Mouse (Mus musculus): ENCODE data around the gene Pdzrn3. TPM values are rescaled to one million over a fixed set of nuclear protein-coding genes. Genes with fewer than 3 reads are reported as not detected.

The Pdzrn3 gene
- polyA plus RNA-seq, 2 experiments = 16.5 to 37.9 TPM

GRCm38 (mm10) chr6:101296997-101297396 lies 80.7 kb downstream of the Pdzrn3 start:
- Histone ChIP-seq H3K27me3 (ENCODE audit: control insufficient read depth, insufficient read depth, low read length) (no peaks in the 10 kb centered on the region), H3K9ac (ENCODE audit: low read depth, low read length, severe bottlenecking) (no peak overlapping the region), H3K9me3 (ENCODE audit: control insufficient read depth, low read length) (no peaks in the 10 kb centered on the region), H3K27ac (replicated peaks; ENCODE audit: low read depth, low read length) (peak overlapping the region; percentile 21; the same call in 1 of the 2 replicates), H3K4me3 (replicated peaks; ENCODE audit: low read length) (no peak overlapping the region), H3K4me1 (ENCODE audit: control insufficient read depth, insufficient read depth, low read length) (peaks cover 48% of the 10 kb centered on the region), H3K4me2 (replicated peaks; ENCODE audit: low read depth, low read length, severe bottlenecking) (no peak overlapping the region), H3K36me3 (ENCODE audit: control insufficient read depth, insufficient read depth, low read length) (no peaks in the 10 kb centered on the region)
- WGBS = 48% methylated on average over 8 of the region's 8 CpGs
- DNase-seq (ENCODE audit: low spot score) = no peak
- ATAC-seq (ENCODE audit: low FRiP score, low read depth) = no peak
- TF ChIP-seq POLR2A (IDR thresholded peaks at IDR 0.05; ENCODE audit: borderline replicate concordance, extremely low read depth, insufficient read depth, insufficient read length) = no peak

GRCm38 (mm10) chr6:101296280-101296679 lies 81.4 kb downstream of the Pdzrn3 start:
- H3K4me1 ChIP-seq (ENCODE audit: control insufficient read depth, insufficient read depth, low read length) = peaks cover 56% of the 10 kb centered on the region
- no peak overlapping the region for H3K4me2 ChIP-seq (replicated peaks; ENCODE audit: low read depth, low read length, severe bottlenecking)
- WGBS = 16% methylated on average over 8 of the region's 8 CpGs

GRCm38 (mm10) chr6:101293036-101293572 lies 84.6 kb downstream of the Pdzrn3 start:
- peaks cover 79% of the 10 kb centered on the region for H3K4me1 ChIP-seq (ENCODE audit: control insufficient read depth, insufficient read depth, low read length)
- peak; percentile 39; the same call in 1 of the 2 replicates for ATAC-seq (ENCODE audit: low FRiP score, low read depth)
- no peak overlapping the region for H3K4me3 ChIP-seq (replicated peaks; ENCODE audit: low read length)
- WGBS = 46% methylated on average over 12 of the region's 12 CpGs
- H3K4me2 ChIP-seq (replicated peaks; ENCODE audit: low read depth, low read length, severe bottlenecking) = no peak overlapping the region
- H3K36me3 ChIP-seq (ENCODE audit: control insufficient read depth, insufficient read depth, low read length) = no peaks in the 10 kb centered on the region
- H3K27ac ChIP-seq (replicated peaks; ENCODE audit: low read depth, low read length) = peak overlapping the region; percentile 43; the same call in 1 of the 2 replicates
- no peak for TF ChIP-seq POLR2A (IDR thresholded peaks at IDR 0.05; ENCODE audit: borderline replicate concordance, extremely low read depth, insufficient read depth, insufficient read length)
- H3K9me3 ChIP-seq (ENCODE audit: control insufficient read depth, low read length) = no peaks in the 10 kb centered on the region
- no peak overlapping the region for H3K9ac ChIP-seq (ENCODE audit: low read depth, low read length, severe bottlenecking)
- no peaks in the 10 kb centered on the region for H3K27me3 ChIP-seq (ENCODE audit: control insufficient read depth, insufficient read depth, low read length)
- DNase-seq (ENCODE audit: low spot score) = peak; percentile 56

More at GRCm38 (mm10) chr6:101296280-101296679, 81.4 kb downstream of the Pdzrn3 start:
- Histone ChIP-seq H3K27me3 (ENCODE audit: control insufficient read depth, insufficient read depth, low read length) (no peaks in the 10 kb centered on the region), H3K36me3 (ENCODE audit: control insufficient read depth, insufficient read depth, low read length) (no peaks in the 10 kb centered on the region), H3K9ac (ENCODE audit: low read depth, low read length, severe bottlenecking) (no peak overlapping the region), H3K27ac (replicated peaks; ENCODE audit: low read depth, low read length) (peak overlapping the region; percentile 21), H3K9me3 (ENCODE audit: control insufficient read depth, low read length) (no peaks in the 10 kb centered on the region), H3K4me3 (replicated peaks; ENCODE audit: low read length) (no peak overlapping the region)
- TF ChIP-seq POLR2A (IDR thresholded peaks at IDR 0.05; ENCODE audit: borderline replicate concordance, extremely low read depth, insufficient read depth, insufficient read length) = no peak
- DNase-seq (ENCODE audit: low spot score) (peak; percentile 67), ATAC-seq (ENCODE audit: low FRiP score, low read depth) (peak; percentile 56)

GRCm38 (mm10) chr6:101291944-101292343 lies 85.8 kb downstream of the Pdzrn3 start:
- Histone ChIP-seq H3K4me1 (ENCODE audit: control insufficient read depth, insufficient read depth, low read length) (peaks cover 79% of the 10 kb centered on the region), H3K27ac (replicated peaks; ENCODE audit: low read depth, low read length) (no peak overlapping the region), H3K9ac (ENCODE audit: low read depth, low read length, severe bottlenecking) (no peak overlapping the region), H3K4me3 (replicated peaks; ENCODE audit: low read length) (no peak overlapping the region), H3K4me2 (replicated peaks; ENCODE audit: low read depth, low read length, severe bottlenecking) (no peak overlapping the region), H3K27me3 (ENCODE audit: control insufficient read depth, insufficient read depth, low read length) (no peaks in the 10 kb centered on the region), H3K9me3 (ENCODE audit: control insufficient read depth, low read length) (no peaks in the 10 kb centered on the region), H3K36me3 (ENCODE audit: control insufficient read depth, insufficient read depth, low read length) (no peaks in the 10 kb centered on the region)
- WGBS = 63% methylated on average over 2 of the region's 2 CpGs
- no peak for TF ChIP-seq POLR2A (IDR thresholded peaks at IDR 0.05; ENCODE audit: borderline replicate concordance, extremely low read depth, insufficient read depth, insufficient read length)
- ATAC-seq (ENCODE audit: low FRiP score, low read depth) (no peak), DNase-seq (ENCODE audit: low spot score) (no peak)

GRCm38 (mm10) chr6:101290160-101290559 lies 87.5 kb downstream of the Pdzrn3 start:
- Histone ChIP-seq H3K27ac (replicated peaks; ENCODE audit: low read depth, low read length) (0 out of 2 replicates have a peak overlapping the region, but pooled peaks have one; percentile 33), H3K4me3 (replicated peaks; ENCODE audit: low read length) (no peak overlapping the region), H3K9ac (ENCODE audit: low read depth, low read length, severe bottlenecking) (no peak overlapping the region), H3K9me3 (ENCODE audit: control insufficient read depth, low read length) (no peaks in the 10 kb centered on the region), H3K36me3 (ENCODE audit: control insufficient read depth, insufficient read depth, low read length) (no peaks in the 10 kb centered on the region), H3K4me1 (ENCODE audit: control insufficient read depth, insufficient read depth, low read length) (peaks cover 61% of the 10 kb centered on the region), H3K27me3 (ENCODE audit: control insufficient read depth, insufficient read depth, low read length) (no peaks in the 10 kb centered on the region), H3K4me2 (replicated peaks; ENCODE audit: low read depth, low read length, severe bottlenecking) (no peak overlapping the region)
- 44% methylated on average over 2 of the region's 2 CpGs for WGBS
- no peak for ATAC-seq (ENCODE audit: low FRiP score, low read depth)
- no peak for TF ChIP-seq POLR2A (IDR thresholded peaks at IDR 0.05; ENCODE audit: borderline replicate concordance, extremely low read depth, insufficient read depth, insufficient read length)
- DNase-seq (ENCODE audit: low spot score) = no peak
